Mouse (Mus musculus) layer of hippocampus, adult 8-10 months (tissue): ENCODE measurements around the gene Ksr1. TPM values are rescaled to one million over a fixed set of nuclear protein-coding genes. Genes with fewer than 3 reads are reported as not detected.
"Not testable (repeated sequence)": the region's sequence is repeated elsewhere in the genome, so short reads cannot be mapped to it uniquely, and the experiment has no call there.

Experiments used
- DNase-seq, 2 experiments: peaks; one replicate each; pipeline ENCODE4 v3.0.0; 2022; ENCODE audit warnings: low spot score in 2 of 2
- total RNA-seq, 4 experiments: library from RNA; stranded (reverse); gene quantifications; 2 replicates each; pipeline ENCODE4 v1.2.4; 2022

Gene Ksr1
- total RNA-seq, 4 experiments from 2014 or later = 138 to 198 (median 174) TPM

DNA sequence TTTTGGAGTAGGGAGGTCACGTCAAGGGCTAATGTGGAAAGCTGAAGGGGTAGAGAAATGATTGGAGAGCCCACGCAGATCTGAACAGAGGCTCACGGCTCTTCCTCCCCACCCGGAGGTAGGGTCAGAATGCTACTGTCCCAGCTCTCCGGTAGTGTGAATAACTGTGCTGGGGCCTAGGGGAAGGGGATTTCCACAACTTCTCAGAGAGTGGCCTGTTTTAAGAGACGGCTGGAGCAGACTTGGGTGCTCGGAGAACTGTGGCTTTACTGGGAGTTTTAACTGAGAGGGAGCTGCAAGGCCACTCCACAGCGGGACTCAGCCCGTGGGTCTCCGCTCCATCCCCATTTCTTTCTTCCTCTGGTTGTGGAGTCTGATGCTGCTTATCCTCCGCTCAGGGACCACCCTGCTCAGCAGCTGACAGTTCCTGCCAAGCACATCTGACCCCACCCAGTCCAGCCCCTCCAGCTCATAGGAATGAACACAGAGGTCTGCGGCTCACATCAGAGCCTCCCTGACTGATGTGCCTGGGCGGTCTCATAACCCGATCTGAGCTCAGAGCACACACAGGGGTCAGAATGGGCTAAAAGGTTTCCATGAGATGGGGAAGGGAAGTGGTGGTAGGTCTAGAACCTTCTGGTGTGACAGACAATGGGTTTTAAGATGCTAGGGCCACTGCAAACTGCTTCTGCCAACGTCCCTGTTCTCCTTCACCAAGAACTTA lies 131.4 kb downstream of the Ksr1 start:
- DNase-seq = no peak

DNA sequence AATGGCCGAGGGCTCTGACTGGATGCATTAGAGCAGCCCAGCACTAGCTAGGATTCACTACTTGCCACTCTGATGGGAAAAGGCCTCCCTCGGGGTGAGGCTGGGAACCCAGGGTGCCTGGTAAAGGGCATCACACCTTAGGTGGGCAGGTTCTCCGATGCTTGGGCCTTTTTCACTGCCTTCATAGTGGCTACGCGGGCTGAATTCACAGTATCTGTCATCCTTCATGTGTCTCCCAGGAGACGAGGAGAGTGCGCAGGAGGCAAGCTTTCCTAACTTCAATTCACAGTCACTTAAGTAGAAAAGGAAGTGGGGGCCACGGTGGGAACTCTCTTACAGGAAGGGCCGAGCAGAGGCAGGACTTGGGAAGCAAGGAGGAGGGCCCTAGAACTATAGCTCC lies 132.4 kb downstream of the Ksr1 start:
- no peak for DNase-seq

DNA sequence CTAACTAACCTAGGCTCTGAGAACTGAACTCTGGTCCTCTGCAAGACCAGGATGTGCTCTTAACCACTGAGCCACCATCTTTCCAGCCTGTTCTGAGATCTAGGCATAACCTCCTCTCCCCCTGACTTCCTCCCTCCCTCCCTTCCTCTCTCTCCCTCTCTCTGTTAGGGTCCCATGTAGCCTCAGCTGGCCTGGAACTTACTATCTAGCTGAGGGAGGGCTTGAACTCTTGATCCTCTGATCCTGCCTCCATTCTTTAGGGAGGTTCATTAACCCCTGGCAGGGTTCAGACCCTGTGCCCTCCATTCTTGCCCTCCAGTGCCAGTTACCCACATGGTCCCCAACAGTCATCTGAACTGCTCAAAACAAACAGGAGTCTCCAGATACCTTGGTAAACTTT lies 133.2 kb downstream of the Ksr1 start:
- no peak for DNase-seq

GRCm38 (mm10) chr11:79012529-79012928 lies 133.7 kb downstream of the Ksr1 start:
- no peak for DNase-seq

GRCm38 (mm10) chr11:79008891-79009290 lies 137.3 kb downstream of the Ksr1 start:
- no peak for DNase-seq

- DNase-seq = no peak
Measured at GRCm38 (mm10) chr11:79008007-79008775, 138.0 kb downstream of the Ksr1 start.

GRCm38 (mm10) chr11:79007356-79007755 lies 138.9 kb downstream of the Ksr1 start:
- not testable (repeated sequence) for DNase-seq

DNA sequence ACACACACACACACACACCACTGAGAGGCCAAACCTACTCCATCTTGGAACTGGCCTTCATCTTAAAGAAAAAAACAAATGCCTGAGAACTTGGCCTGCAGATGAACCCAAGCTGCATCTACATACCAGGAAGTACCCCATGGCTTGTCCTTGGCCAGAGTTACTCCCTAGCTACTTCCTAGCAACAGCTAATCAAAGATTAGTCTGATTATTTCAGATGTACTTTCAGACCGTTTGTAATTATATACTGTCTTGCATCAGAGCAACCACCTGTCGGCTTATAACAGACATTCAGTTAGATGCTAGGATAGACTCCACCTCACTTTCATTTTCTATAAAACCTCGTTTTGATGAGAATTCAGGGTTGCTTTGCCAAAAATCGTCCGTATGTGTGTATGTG lies 139.8 kb downstream of the Ksr1 start:
- no peak for DNase-seq

DNA sequence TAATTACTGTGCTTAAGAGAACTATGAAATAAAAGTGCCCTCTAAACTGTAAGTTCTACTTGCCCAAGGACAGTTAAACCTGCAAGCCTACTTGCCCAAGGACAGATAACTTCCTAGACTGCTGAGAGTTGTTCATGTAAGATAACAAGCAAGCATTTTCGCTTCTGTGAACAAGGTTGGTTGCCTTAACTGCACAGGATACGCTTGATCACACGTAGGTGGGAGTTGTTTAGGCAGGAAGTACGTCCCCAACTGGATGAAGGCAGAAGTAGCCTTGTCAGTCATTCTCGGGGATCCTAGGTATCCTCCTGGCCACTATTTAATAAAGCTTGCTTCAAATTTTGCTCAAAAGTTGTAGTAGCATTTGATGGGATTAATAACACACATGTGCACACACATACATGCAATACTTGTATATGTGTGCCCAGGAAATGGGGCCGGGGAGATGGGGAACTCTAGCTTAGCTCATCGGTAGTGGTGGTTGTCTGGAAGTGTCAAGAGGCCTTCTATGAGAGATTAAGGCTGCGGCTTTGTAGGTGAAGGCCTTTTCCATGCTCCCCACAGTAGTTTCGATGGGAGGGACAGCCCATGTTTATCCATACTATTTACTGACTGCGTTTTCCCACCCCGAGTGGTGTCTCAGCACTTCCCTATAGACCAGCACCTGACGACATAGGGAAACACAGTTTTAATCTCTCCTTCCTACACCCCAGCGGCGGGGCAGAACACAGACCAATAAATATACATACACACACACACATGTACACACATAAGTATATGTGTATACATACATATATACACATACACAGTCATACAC lies 140.4 kb downstream of the Ksr1 start:
- no peak for DNase-seq

DNA sequence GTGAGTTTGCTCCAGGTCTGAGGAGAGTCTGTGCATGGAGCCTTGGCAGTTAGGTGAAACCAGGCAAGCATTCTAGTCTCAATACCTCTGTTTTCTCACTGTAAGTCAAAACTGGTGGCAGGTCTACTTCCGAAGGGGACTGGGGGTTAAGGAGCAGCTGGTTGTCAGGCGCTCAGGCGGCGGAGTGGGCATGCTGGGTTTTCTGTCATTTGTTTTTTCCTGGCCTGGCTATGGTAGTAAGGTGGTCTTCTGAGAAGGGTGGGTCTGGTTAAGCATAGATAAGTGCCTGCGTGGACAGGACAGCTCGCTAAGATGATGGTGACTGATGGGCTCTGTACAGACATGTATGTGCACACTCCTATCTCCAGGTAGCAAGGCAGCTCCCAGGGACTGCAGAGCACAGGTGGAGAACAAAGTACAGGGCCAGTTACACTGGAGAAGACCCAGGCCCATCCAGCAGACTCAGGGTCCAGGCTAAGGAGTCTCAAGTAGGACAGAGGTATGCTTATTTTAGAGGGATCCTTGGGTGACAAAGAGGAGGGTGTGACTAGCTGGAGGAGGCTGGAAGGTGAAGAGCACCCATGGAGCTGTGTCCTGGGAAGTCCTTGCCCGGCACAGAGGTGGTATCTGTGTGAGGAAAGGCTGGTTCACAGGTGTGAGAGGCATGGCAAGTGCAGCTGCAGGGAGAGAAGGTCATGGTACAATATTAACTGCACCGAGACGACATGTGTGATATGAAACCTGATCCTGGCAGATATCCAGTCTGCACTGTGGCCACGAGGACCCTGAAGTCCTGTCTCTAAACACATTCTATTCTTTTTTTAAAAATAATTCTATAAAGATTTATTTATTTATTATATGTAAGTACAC lies 142.2 kb downstream of the Ksr1 start:
- DNase-seq = no peak

- no peak for DNase-seq
Measured at GRCm38 (mm10) chr11:79003053-79003768, 143.0 kb downstream of the Ksr1 start.

GRCm38 (mm10) chr11:79002551-79002951 lies 143.7 kb downstream of the Ksr1 start:
- DNase-seq = no peak

GRCm38 (mm10) chr11:79001871-79002270 lies 144.3 kb downstream of the Ksr1 start:
- no peak for DNase-seq

GRCm38 (mm10) chr11:78999118-78999517 lies 147.1 kb downstream of the Ksr1 start:
- no peak for DNase-seq

DNA sequence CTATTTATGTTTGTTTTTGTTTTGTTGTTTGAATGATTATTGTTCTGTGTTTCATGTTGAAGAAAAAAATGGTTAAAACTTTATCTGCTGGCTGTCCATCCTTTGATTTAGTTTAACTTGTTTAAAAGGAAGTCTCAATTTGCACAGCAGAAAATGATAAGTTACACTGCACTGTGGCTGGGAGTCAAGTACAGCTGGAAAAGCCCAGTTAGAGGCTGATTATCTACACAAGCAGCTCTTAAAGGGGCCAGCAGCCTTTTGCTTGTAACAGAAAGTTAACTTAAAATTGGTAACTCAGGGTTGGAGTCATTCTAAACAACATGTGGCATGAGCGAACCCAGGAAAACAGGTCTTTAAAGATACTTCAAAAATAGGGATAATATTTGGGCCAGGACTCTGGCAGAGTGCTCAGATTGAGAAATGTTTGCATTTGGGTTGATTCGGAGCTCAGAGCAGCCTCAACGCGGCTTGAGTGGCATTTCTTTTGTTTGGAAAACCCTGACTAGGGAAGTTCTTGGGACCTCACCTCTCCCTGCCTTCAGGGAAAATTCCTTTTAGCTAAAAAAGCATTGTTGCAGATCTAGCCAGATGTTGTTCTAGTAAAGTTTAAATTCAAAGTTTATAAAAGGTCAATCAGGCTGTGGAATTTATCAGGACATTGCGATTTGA lies 155.2 kb downstream of the Ksr1 start:
- DNase-seq = not testable (repeated sequence)

- no peak for DNase-seq
Measured at GRCm38 (mm10) chr11:78990096-78990495, 156.1 kb downstream of the Ksr1 start.

DNA sequence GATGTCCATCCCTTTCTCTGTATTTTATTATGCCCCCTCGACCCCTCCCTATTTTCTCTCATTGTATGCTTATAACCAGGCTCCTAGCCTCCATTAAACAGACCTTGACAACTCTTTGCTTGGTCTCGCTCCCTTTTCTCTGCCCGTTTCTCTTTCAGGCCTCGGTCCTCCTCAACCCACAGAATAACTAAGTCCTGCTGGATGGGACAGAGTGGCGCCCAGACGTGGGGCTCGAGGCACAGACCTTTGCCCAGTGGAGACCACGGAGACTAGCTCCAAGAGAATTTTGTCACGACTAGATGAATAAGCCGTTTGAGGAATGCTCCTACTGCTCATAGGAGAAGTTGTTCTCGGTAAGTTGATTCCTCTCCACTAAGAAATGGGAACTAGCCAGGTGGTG lies 157.0 kb downstream of the Ksr1 start:
- DNase-seq = not testable (repeated sequence)

DNA sequence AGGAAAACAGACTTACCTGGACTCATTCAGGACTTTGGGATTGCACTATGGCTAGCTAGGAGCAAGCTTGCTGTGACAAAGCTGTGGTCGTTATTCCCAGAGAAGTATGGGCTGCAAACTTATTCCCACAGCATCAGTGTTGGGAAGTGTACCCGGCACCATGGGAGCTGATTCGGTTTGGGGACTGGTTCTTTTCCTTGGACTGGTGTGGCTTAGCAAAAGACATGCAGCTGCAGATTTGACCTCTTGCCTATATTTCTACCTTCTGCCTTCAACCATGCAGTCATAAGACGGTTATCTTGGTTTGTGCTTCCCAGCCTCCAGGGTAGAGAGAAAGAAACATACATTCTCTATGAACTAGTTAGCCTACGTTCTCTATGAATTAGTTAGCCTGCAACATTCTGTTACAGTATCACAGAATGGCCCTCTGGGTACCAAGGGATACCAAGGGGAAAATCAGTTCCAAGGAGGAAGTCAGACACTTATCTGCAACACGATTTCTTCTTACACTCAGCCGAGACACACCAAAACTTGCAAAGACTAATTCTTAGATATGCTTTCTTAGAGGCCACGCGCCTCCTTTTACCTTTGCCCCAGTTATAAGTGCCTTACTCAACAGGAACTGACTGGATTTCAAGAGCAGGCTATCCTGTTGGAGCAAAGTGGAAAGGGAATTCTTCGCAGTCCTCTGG lies 159.8 kb downstream of the Ksr1 start:
- no peak for DNase-seq

GRCm38 (mm10) chr11:78985505-78985904 lies 160.7 kb downstream of the Ksr1 start:
- no peak for DNase-seq
